Mouse (Mus musculus): Measurements from ENCODE around the gene Trip12. TPM values are rescaled to one million over a fixed set of nuclear protein-coding genes. Genes with fewer than 3 reads are reported as not detected.

Gene Trip12
- total and polyA plus RNA-seq, 2 experiments from 2014 or later = 28.4 to 92.8 TPM

DNA sequence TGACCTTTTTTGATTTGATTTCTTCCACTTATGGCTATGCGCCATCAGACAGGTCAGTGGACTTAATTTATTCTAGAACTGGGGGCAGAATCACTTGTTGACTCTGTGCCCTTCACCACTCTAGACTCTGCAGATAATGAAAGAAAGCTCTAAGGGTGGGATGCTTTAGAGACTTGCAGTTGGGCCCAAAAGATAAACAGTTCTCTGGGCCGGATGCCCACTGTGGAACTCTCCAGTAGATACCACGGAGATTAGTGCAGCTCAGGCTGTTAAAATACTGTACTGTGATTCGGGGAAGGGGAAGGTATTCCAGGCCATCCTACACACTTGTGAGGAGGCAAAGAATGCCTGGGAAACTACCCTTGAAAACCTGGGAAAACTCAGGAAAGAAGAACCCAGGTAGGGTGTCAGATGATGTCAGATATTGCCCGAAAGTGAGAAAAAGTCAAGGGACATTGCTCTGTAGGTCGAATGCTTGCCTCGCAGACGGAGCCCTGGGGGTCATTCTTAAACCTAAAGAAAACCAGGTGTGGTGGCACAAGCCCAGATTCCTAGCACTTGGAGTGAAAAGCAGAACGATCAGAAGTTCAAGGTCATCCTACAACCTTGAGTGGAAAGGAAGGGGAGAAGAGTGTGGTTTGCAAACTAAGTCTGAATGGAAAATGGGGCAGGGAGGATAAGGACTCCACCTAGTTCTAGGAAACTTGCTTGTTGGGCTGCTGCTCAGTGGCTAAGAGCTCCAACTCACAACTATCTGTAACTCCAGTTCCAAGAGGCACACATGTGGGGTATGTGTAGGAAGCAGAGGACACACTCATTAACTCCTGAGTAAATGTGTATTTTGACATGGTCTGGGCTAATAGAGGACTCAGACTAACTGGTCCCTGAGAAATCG is 20.3 kb upstream of the Trip12 start:
- DNase-seq (ENCODE audit: low spot score) = no peak
- no peak overlapping the region for H3K27ac ChIP-seq
- no peak for TF ChIP-seq CTCF (IDR thresholded peaks at IDR 0.05; ENCODE audit: low read depth)
- H3K27me3 ChIP-seq (ENCODE audit: insufficient read depth, low read length) = no peaks in the 10 kb centered on the region
- H3K4me2 ChIP-seq (ENCODE audit: low read depth, low read length) = no peak overlapping the region
- ATAC-seq = no peak
- H3K9me3 ChIP-seq (ENCODE audit: low read length) = no peaks in the 10 kb centered on the region
- 84% methylated on average over 10 of the region's 10 CpGs for WGBS
- no peak overlapping the region for H3K9ac ChIP-seq (replicated peaks; ENCODE audit: low read length)
- H3K4me3 ChIP-seq (ENCODE audit: low read length) = no peak overlapping the region
- no peaks in the 10 kb centered on the region for H3K36me3 ChIP-seq (ENCODE audit: insufficient read depth, low read length)
- H3K4me1 ChIP-seq (ENCODE audit: insufficient read depth, low read length) = no peaks in the 10 kb centered on the region

DNA sequence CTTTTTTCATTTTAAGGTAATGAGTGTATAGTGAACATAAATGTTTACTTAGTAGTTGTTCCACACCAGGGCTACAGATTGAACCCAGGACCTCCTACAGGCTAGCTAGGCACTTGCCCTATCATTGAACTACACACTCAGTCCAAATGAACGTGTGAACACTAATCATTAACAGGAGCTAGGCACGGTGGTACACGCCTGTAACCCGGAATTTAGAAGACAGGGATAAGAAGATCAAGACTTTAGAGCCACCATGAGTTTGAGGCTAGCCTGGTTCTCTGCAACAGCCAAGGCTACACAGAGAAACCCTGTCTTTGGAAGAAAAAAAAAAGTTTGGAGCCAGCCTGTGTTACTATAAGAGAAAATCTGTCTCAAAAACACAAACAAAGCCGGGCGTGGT is 19.3 kb upstream of the Trip12 start:
- H3K4me2 ChIP-seq (ENCODE audit: low read depth, low read length) = no peak overlapping the region
- H3K9me3 ChIP-seq (ENCODE audit: low read length) = no peaks in the 10 kb centered on the region
- TF ChIP-seq CTCF (IDR thresholded peaks at IDR 0.05; ENCODE audit: low read depth) = no peak
- DNase-seq (ENCODE audit: low spot score) (no peak), ATAC-seq (no peak)
- no peak overlapping the region for H3K27ac ChIP-seq
- 94% methylated on average over 6 of the region's 6 CpGs for WGBS
- H3K4me1 ChIP-seq (ENCODE audit: insufficient read depth, low read length) = no peaks in the 10 kb centered on the region
- no peak overlapping the region for H3K4me3 ChIP-seq (ENCODE audit: low read length)
- no peaks in the 10 kb centered on the region for H3K27me3 ChIP-seq (ENCODE audit: insufficient read depth, low read length)
- no peak overlapping the region for H3K9ac ChIP-seq (replicated peaks; ENCODE audit: low read length)
- H3K36me3 ChIP-seq (ENCODE audit: insufficient read depth, low read length) = no peaks in the 10 kb centered on the region

GRCm38 (mm10) chr1:84855756-84856155 is 15.4 kb upstream of the Trip12 start:
- Histone ChIP-seq H3K9me3 (ENCODE audit: low read length) (no peaks in the 10 kb centered on the region), H3K4me2 (ENCODE audit: low read depth, low read length) (no peak overlapping the region), H3K36me3 (ENCODE audit: insufficient read depth, low read length) (no peaks in the 10 kb centered on the region), H3K9ac (replicated peaks; ENCODE audit: low read length) (no peak overlapping the region), H3K27me3 (ENCODE audit: insufficient read depth, low read length) (no peaks in the 10 kb centered on the region), H3K4me1 (ENCODE audit: insufficient read depth, low read length) (no peaks in the 10 kb centered on the region), H3K4me3 (ENCODE audit: low read length) (no peak overlapping the region), H3K27ac (no peak overlapping the region)
- ATAC-seq = no peak
- DNase-seq (ENCODE audit: low spot score) = no peak
- TF ChIP-seq CTCF (IDR thresholded peaks at IDR 0.05; ENCODE audit: low read depth) = no peak
- WGBS = 60% methylated on average over 2 of the region's 2 CpGs

- WGBS = 86% methylated on average over 2 of the region's 2 CpGs
- no peaks in the 10 kb centered on the region for H3K27me3 ChIP-seq (ENCODE audit: insufficient read depth, low read length)
- DNase-seq (ENCODE audit: low spot score) = no peak
Measured at GRCm38 (mm10) chr1:84854966-84855365, 14.7 kb upstream of the Trip12 start.

DNA sequence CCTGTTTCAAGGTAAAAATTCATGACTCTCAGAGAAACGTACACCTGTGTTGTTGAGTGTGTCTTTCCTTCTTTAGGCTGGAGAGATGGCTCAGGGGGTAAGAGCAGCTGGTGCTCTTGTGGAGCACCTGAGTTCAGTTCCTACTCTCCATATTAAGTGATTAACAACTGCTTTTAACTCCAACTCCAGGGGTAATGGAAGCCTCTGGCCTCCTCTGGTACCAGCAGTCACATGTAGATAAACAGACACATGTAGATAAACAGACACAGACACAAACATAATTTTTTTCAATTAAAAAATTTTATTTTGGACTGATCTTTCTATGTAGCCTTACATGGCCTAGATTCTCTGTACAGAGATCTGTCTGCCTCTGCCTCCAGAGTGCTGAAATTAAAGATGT is 13.4 kb upstream of the Trip12 start:
- Histone ChIP-seq H3K27ac (no peak overlapping the region), H3K4me2 (ENCODE audit: low read depth, low read length) (no peak overlapping the region), H3K27me3 (ENCODE audit: insufficient read depth, low read length) (no peaks in the 10 kb centered on the region), H3K9ac (replicated peaks; ENCODE audit: low read length) (no peak overlapping the region), H3K4me3 (ENCODE audit: low read length) (no peak overlapping the region), H3K9me3 (ENCODE audit: low read length) (no peaks in the 10 kb centered on the region), H3K4me1 (ENCODE audit: insufficient read depth, low read length) (no peaks in the 10 kb centered on the region), H3K36me3 (ENCODE audit: insufficient read depth, low read length) (no peaks in the 10 kb centered on the region)
- no peak for DNase-seq (ENCODE audit: low spot score)
- TF ChIP-seq CTCF (IDR thresholded peaks at IDR 0.05; ENCODE audit: low read depth) = no peak
- ATAC-seq = no peak
- WGBS = 93% methylated on average over 1 of the region's 1 CpGs

More at GRCm38 (mm10) chr1:84854966-84855365, 14.7 kb upstream of the Trip12 start:
- ATAC-seq = no peak
- H3K4me1 ChIP-seq (ENCODE audit: insufficient read depth, low read length) = no peaks in the 10 kb centered on the region
- TF ChIP-seq CTCF (IDR thresholded peaks at IDR 0.05; ENCODE audit: low read depth) = no peak
- H3K9me3 ChIP-seq (ENCODE audit: low read length) = no peaks in the 10 kb centered on the region
- H3K9ac ChIP-seq (replicated peaks; ENCODE audit: low read length) = no peak overlapping the region
- H3K27ac ChIP-seq = no peak overlapping the region
- no peaks in the 10 kb centered on the region for H3K36me3 ChIP-seq (ENCODE audit: insufficient read depth, low read length)
- H3K4me2 ChIP-seq (ENCODE audit: low read depth, low read length) = no peak overlapping the region
- H3K4me3 ChIP-seq (ENCODE audit: low read length) = no peak overlapping the region

DNA sequence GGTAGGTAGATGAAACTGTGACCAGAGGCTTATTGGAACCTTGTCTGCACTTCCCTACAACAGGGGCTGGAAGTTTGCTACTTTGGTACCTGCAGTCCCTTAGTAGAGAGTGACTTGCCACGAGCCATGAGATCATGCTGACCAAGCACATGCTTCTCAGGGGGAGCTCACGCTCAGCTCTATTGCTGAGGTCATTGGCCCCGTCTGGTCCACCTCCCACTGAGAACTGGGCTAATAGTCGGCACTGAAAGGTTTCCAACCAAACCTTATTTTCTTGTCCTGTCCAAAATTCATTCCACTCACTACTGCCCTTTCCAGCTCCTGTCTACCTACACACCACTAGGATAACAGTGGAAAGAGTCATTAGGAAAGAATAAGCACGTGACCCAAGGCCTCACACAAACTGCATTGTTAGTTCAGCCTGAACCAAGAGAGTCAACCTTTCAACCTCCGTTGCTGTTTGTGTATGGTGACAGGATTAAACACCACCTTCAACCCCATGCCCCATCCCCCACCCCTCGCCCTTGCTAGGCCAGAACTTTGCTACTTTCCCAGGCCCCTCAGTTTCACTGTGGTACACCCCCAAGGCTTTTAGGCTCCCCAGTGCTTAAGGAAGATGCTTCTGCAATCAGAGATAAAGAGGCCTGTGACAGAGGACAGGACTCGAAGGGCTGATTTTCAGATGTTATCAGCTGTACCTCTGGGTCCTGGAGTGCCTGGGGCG is 11.4 kb upstream of the Trip12 start:
- no peaks in the 10 kb centered on the region for H3K27me3 ChIP-seq (ENCODE audit: insufficient read depth, low read length)
- TF ChIP-seq CTCF (IDR thresholded peaks at IDR 0.05; ENCODE audit: low read depth) = no peak
- 44% methylated on average over 9 of the region's 9 CpGs for WGBS
- no peak overlapping the region for H3K27ac ChIP-seq
- no peak overlapping the region for H3K9ac ChIP-seq (replicated peaks; ENCODE audit: low read length)
- no peak overlapping the region for H3K4me2 ChIP-seq (ENCODE audit: low read depth, low read length)
- H3K36me3 ChIP-seq (ENCODE audit: insufficient read depth, low read length) = no peaks in the 10 kb centered on the region
- ATAC-seq = no peak
- H3K4me1 ChIP-seq (ENCODE audit: insufficient read depth, low read length) = no peaks in the 10 kb centered on the region
- no peak overlapping the region for H3K4me3 ChIP-seq (ENCODE audit: low read length)
- no peaks in the 10 kb centered on the region for H3K9me3 ChIP-seq (ENCODE audit: low read length)
- DNase-seq (ENCODE audit: low spot score) = no peak

Data from hindbrain, postnatal 0 days (tissue).